Mouse (Mus musculus) small intestine, adult 2 months (tissue): Measurements from ENCODE around the gene Osmr.

Experiments used
- CTCF ChIP-seq: fragments of 200-500 bp; IDR thresholded peaks from 2 replicates; pipeline ENCODE4 v1.5.1; 2012; ENCODE audit warnings: low read depth, mild to moderate bottlenecking, control low read depth, inconsistent platforms, low read length, moderate library complexity, mixed read lengths; ENCODE audit not compliant: insufficient replicate concordance, insufficient read length; ENCODE audit errors: extremely low read depth
- POLR2A ChIP-seq: fragments of 200-500 bp; IDR thresholded peaks from 2 replicates; pipeline ENCODE4 v1.6.1; 2012; ENCODE audit warnings: low read depth, mild to moderate bottlenecking, control low read depth, inconsistent platforms, low read length, moderate library complexity

- TF ChIP-seq CTCF: no peak
- TF ChIP-seq POLR2A: no peak
These were observed 24.9 kb downstream of the Osmr start for GRCm38 (mm10) chr15:6849851-6850250.
